Mouse (Mus musculus) spleen, adult 12 weeks (tissue): ENCODE data around the gene Slit3.

Experiments used
- DNase-seq: peaks from one replicate; pipeline ENCODE4 v3.0.0; 2022; ENCODE audit warnings: low spot score

The Slit3 gene

DNA sequence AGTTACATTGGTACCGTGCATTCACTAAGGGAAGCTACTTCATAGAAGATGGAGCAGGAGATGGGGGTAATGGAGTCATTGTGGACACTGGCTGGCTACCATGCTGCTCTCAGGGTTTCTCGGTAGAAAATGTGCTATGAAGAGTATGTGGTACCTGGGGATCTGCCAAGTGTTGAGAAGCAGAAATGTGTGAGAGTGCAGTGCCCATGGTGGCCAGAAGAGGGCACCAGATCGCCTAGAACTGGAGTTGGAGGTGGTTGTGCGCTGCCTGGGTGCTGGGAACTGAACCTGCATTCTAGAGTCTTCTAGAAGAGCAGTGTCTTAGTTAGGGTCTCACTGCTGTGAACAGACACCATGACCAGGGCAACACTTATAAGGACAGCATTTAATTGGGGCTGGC lies 582.4 kb downstream of the Slit3 start:
- DNase-seq: no peak

DNA sequence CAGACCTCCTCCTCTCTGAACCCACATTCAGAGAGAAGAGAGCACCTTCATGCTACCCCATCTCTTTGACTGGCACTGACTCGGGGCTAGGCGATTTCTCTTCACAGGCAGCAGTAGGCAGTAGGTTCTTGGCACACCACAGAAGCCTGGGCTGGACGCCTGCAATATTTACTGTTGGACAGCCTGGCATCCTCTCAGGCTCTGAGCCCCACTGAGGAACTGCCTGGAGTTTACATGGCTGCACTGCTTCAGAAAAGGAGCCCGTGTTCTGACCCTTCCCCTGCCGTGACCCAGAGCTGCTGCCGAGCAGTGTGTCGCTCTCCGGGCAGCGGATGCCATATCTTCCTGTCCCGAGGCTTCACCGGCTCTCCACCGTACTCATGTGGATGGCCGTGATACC lies 583.4 kb downstream of the Slit3 start:
- DNase-seq: no peak

DNA sequence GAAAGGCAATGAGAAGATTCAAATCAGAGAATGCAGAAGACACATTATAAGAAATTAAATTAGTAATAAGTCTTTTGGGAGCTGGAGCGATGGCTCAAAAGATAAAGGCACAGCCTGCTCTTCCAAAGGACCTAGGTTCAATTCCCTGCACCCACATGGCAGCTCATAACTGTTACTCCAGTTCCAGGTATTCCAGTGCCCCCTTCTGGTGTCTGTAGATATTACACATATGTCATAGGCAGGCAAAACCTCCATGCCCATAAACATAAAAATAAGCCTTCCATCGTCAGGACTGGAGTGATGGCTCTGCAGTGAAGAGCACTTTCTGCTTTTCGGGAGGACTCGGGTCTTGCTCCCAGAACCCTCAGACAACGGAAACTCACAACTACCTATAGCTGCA lies 583.9 kb downstream of the Slit3 start:
- no peak for DNase-seq

DNA sequence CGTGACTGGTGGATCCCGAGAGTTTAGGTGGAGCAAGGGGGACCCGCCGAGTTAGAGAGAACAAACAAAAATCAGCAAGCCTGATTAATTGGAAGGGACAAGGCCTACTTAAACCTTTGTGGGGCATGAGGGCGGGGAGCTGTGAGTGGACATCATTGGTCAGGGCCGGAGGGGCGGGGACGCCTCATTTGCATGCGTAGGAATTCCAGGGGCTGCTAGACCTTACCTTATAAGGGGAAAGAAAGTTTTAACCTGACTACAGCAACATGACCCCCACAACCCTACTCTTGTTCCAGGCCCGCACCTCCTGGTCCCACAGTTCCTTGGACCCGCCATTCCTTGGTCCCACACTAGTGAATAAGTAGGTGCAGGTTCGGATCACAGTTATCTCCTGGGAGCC lies 586.4 kb downstream of the Slit3 start:
- DNase-seq: no peak

DNA sequence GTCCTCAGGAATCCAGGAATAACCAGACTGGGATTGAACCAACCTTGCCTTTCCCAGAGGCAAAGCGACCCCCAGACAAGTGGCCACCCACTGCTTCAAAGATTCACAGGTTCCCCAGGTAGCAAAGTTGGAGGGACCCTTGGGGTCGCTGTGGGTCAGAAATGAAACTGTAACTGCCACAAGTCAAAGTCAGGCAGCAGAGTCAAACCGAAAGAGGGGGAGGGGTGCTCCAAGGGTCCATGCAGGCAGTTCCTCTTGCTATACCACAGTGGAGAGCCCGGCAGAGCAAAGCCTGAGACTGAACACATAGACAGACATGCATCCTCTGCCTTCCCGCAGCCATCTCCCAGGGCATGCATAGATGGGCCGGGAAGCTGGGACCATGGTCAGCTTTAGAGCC lies 590.3 kb downstream of the Slit3 start:
- DNase-seq: no peak

DNA sequence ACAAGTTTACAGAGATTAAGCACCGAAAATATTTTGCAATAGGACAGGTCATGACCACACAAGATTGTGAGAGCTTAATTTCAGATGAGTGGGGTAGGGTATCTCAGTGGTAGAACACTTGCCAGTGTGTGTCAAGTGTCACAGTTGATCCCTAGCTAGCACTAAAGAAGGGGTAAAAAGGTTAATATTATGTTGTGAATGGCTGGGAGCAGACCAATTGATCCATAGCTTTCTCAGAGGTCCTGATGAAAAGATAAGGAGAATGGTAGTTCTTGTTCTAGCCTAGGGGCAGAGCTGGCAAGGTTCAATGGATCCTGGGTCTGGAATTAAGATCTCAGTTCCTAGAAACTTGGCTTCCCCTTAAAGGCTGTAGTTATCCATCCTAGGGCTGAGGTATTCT lies 597.9 kb downstream of the Slit3 start:
- DNase-seq: no peak

DNA sequence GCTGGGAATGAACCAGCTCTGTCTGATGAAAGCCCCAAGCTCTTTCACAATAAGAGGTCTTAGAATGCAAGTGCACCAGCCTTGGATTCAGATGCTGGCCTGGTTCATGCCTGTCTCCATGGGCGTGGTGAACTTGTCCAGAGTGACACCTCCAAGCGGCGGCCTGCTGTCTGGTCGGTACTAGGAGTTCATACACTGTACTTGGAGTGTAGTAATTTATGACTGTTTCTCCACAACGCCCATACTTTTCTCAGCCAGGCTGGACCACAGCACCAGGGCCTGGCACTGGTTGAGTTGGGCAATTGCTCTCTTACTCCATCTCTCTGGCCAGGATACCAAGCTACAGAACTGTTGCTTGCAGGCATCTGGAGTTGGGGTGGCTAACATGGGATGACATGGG lies 602.9 kb downstream of the Slit3 start:
- no peak for DNase-seq

DNA sequence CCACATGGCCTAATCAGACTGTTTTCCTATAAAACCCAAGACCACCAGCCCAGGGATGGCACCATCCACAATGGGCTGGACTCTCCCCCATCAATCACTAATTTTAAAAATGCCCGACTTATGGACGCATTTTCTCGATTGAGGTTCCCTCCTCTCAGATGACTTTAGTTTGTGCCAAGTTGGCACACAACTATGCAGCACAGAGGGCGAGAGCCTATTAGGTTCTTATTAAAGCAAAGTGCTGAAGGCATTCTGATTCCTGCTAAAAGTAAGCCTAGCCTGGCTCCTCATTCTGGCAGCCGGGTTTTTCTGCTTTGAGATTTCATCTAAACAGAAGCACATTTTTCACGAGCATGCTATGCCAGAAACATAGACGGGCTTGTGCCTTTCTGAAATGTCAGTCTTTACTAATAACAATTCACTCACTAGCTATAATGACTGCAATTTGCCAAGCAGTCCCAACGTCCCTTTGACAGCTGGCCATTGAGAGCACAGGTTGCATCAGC lies 605.4 kb downstream of the Slit3 start:
- DNase-seq: no peak

DNA sequence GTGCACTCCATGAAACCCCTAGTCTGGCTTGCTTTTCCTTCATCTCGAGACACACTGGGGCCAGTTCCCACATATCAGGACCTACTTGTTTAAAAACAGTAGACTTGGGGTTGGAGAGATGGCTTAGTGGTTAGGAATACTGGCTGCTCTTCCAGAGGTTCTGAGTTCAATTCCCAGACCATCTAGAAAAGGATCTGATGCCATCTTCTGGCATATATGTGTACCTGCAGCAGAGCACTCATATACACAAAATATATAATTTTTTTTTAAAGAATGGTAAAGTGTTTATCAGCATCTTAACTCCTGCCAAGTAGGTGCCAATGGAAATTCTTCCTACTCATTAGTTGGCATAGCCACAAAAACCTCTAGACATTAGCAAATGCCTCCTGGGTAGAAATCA lies 607.2 kb downstream of the Slit3 start:
- no peak for DNase-seq

DNA sequence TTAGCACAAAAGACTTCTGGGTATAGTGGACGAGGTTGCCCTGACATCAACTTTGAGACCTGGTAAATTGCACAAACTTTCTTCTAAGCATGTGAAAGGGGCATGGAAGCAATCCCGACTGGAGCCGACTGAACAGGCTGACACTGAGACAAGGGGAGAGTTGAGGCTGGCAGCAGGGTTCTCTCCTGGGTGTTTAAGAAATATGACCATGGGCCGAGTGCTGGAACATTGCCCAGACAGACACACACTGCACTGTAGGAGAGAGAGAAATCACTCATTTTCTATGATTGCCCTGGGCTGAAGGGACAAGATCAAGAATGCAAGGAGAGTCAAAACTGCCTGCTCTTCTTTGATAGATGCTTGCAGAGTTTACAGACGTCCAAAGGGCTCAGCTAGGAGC lies 608.2 kb downstream of the Slit3 start:
- no peak for DNase-seq

DNA sequence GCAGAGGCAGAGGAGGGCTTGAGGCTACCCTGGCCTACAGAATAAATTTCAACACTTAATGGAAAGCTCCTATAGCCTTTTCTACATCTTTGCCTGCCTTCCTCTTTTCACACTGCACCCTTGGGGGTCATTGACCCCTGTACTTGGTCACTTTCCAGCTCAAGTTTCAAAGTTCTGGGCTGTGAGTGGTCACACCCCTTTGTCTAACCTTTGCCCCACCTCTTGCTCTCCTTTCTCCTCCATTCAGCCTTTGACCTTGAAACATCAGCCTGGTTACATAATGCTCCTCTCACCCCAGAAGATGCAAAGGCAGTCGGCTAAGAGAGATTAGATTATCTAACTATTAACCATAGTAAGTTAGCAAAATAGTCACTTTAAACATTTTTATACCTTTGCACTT lies 611.3 kb downstream of the Slit3 start:
- no peak for DNase-seq

DNA sequence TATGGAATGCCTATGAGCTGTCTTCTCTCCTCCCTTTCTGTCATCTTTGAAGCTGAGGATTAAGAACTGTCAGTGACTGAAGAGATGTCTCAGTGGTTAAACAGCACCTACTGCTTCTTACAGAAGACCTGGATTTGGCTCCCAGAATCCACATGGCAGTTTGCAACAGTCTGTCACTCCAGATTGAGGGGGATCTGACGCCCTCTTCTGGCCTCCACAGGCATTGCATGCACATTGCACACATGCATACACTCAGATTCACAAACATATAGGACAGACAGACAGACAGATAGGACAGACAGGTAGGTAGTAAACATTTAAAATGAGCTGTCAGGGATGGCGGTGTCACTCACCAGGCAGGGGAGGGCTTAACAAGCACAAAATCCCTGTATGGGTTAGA lies 615.8 kb downstream of the Slit3 start:
- no peak for DNase-seq

DNA sequence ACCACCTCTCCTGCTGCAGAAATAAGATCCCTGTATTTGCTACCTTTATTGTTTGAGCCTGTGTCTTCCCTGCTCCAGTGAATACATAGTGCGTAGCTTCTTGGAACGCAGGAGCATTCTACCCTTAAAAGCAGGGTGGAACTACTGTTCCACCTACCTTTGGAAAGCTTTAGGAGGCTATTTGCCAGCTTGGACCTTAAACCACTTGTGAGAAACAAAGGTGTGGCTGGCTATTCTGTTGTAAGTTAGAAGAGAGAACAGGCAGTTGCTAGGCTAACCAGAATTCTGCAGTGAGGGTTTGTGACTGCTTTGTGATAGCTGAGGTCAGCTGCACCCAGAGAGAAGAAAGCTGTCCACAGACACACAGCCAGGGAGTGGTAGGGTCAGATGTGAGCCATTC lies 616.2 kb downstream of the Slit3 start:
- no peak for DNase-seq

DNA sequence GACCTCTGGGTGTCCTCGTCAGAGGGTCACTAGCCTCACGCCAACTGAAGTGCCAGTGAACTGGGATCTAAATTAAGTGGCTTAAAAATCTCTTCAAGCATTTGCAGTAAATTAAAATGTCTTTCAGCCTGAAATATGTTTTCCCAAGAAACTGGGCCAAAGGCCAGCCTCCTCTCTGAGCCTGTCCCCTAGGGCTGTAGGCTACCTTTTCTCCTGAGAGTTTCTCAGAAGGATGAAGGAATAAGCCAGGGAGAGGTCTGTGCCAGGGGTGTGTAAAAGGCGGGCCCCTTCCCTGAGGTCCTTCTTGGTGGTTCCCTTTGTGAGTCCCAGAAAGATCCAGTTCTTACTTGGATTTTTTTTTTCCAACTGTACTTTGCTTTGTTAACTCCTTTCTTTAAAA lies 617.1 kb downstream of the Slit3 start:
- no peak for DNase-seq

DNA sequence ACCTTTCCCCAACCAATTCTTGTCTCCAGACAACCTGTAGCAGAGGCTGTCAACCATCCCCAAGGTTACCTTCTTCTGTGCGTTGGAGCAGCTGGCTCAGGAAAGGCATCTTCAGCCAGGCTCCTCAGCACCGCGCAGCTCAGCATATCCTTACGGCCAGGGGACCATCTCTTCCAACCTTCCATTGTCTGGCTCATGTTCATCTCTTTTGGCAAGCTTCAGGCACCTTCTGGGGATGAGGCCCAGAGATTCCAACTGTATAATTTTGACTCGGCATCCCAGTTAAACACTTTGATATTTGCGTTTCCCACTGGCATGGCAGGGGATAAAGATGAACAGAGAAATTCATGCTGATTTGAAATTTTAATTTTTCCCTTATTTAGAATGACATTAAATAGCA lies 622.6 kb downstream of the Slit3 start:
- DNase-seq: no peak

DNA sequence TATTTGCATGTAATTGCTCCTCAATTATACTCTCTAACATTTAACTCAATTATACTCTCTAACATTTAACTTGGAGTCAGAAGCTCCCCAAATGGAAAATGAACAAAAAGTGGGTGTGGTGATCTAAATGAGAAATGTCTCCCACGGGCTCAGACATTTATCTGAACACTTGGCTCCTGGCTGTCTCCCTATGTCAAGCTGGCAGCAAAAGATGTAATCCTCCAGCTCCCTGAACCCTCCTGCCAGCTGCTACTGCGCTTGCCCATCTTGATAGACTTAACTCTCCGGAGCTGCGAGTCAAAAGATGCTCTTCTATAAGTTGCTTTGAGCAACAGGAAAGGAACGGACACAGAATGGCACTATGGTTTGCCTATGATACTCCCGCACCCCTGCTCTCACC lies 623.5 kb downstream of the Slit3 start:
- no peak for DNase-seq

DNA sequence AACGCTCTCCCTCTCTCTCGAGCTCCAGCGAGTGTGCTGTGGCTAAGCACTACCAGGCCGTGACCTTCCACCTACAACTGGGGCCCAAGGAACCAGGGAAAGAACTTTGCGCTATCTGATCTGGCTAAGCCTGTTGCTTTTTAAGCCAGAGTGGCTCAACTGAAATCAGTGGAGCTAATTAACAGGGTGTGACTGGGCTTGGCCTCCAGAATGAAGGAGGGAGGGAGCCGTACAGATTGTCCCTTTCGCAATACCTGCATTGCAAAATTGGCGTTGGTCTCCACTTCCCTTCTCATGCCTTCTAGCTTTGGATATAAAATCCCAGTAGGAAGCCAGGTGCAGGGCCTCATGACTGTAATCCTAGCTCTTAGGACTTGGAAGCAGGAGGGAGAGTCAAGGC lies 629.6 kb downstream of the Slit3 start:
- no peak for DNase-seq

DNA sequence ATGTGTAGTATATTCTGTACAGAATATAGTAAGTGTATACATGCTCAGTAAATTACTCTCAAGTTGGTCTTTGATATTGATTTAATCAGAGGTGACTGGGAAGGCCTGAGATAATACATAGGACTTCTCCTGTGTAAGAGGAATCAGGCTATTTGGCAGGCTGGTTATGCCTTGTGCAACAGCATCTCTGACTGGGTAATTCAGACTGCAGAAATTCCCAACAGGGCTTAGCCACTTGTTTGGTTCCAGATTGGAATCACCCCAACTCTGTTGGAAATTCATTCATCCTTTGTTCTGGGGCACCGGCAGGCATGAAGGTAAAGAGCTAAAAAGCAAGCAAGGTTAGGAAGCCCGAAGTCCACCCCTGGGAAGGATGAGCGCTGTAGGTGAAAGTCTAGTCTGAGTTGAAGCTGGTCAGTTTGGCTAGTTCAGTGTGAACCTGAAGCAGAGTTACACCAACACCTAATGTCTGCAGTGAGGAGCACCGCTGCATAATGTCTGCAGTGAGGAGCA lies 633.9 kb downstream of the Slit3 start:
- no peak for DNase-seq

DNA sequence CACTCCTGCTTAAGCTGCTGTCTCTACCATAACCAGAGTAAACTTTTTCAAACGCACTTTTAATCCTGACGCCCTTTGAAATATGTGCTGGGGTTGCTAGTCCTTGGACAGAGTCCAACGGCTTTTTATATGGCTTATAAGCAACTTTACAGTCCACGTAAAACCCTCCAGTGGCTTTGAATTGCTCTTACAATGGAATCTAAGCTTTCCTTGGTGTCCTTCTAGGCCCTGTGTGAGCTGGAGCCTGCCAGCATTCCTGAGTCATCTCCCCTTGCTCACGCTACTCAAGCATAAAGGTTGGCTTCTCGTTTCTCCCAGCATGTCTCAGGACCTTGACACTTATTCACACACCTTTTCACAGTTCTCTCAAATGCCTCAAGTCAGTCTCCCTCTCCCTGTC lies 634.5 kb downstream of the Slit3 start:
- DNase-seq: no peak

DNA sequence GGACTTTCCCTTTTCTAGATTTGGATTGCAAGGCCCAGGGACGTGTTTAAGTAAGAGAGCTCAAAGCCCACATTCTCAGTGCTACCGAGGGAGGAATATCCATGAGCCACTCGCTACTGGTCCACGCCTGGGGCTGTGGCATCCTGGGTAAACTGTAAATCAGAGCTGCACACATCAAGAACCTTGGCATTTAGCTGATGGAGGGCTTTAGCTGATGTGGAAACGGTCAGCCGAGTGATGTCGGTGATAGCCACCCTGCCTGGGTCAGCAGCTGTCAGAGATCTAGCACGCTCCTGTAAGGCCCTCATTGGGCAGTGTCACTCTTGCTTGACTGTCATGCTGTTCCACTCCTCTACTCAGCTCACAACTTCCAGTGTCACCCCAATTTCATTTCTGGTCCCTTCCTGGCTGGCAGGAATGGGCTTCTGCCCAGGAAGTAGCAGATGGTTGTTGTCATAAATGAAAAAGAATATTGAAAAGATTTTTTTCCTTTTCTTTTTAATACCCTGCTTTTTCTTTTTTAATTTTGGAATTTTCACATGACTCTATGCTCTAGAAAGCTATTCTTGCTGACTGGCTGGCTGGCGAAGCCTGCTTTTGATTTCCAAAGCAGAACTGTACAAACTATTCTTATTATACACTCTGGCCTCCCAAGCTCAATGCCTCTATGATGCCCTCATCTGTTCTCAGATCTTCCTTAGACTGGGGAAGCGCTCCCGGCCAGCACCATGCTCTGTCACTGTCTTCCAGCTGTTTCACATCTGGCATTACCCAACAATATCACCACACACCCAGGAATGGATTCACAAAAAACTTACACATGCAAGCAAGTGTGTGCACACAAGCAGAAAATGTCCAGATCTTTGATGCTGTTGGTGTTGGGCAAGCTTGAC lies 635.6 kb downstream of the Slit3 start:
- no peak for DNase-seq
